Mouse (Mus musculus): ENCODE measurements at regions not wholly inside any gene's neighbourhood (a gene's known extent, or its start where the extent isn't known, plus 50 kb on each side); places are given as distances from the start of the nearest gene placed in this dataset.

DNA sequence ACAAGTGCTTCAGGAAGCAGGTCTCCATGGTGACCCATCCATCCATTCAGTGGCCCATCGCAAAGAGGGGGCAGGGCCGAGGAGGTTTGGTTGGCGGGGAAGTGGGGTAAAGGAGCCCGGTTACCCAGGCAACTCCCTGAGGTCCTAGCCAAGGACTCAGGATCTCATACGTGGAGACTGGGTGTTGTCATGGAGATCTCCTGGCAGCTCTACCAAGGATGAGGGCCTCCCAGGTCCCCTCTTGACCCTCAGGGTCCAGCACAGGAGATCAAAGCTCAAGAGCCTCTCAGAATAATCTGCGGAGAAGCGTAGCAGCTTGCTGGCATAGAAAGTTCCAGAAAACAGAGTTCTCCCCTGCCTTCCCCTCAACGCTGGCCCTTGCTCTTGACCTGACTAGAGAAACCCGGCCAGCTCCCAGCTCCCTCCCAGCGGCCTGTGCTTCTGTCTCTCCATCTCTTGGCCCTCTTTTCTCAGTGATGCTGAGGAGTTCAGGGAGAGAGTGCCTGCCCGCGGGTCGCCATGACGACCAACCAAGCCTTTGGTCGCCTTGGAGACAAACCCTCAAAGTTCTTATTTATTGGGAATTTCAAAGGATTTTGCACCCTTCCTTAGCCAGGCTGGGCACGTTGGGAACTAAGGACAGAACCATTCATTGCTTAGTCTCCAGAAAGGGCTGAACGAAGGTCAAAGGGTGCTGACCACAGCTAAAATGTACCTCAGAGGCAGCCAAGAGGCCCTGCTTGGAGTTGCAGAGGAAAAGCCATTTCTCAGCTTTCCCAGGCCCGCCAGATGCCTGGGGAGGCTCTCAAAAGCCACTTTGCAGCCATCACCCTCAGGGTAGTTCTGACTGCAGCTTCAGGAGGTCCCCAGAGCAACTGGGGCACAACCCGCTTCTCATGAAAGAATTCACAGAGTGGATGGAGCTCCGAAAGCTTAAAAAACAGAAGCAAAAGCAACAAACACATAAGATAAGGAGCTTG lies 60.0 kb downstream of the Ubiad1 start:
- 0 out of 2 replicates have a peak, but pooled peaks cover 3% of the 10 kb centered on the region for H3K9me3 ChIP-seq
- H3K4me2 ChIP-seq = peak overlapping the region; percentile 29
- H3K27me3 ChIP-seq = 0 out of 2 replicates have a peak, but pooled peaks cover 8% of the 10 kb centered on the region
- H3K36me3 ChIP-seq (replicated peaks) = no peaks in the 10 kb centered on the region
- H3K9ac ChIP-seq = no peak overlapping the region
- peak; percentile 93 for ATAC-seq (ENCODE audit: low FRiP score)
- no peak overlapping the region for H3K4me3 ChIP-seq (replicated peaks)
- peaks cover 45% of the 10 kb centered on the region for H3K4me1 ChIP-seq
- peak overlapping the region; percentile 86 for H3K27ac ChIP-seq
- 10% methylated on average over 20 of the region's 20 CpGs for WGBS

DNA sequence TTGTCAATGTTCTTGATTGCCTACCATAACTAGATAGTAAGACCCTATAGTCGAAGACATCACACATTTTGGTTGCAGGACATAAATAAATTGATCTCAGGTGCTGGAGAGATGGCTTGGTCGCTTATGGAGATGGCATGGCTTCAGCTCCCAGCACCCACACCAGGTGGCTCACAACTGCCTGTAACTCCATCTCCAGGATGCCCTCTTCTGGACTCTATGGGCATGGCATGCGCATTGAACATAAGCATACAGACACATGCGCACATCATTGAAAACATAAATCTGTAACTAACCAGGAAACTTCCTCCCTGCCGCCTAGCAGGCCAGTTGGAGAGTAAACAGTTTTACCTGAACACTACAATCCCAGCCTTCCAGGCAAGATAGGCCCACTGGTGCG lies 64.0 kb downstream of the Ubiad1 start:
- H3K27me3 ChIP-seq = no peaks in the 10 kb centered on the region
- H3K9me3 ChIP-seq = no peaks in the 10 kb centered on the region
- H3K4me2 ChIP-seq = no peak overlapping the region
- no peak overlapping the region for H3K27ac ChIP-seq
- H3K4me1 ChIP-seq = peaks cover 53% of the 10 kb centered on the region
- H3K4me3 ChIP-seq (replicated peaks) = no peak overlapping the region
- no peak for ATAC-seq (ENCODE audit: low FRiP score)
- 90% methylated on average over 6 of the region's 6 CpGs for WGBS
- no peaks in the 10 kb centered on the region for H3K36me3 ChIP-seq (replicated peaks)
- no peak overlapping the region for H3K9ac ChIP-seq

DNA sequence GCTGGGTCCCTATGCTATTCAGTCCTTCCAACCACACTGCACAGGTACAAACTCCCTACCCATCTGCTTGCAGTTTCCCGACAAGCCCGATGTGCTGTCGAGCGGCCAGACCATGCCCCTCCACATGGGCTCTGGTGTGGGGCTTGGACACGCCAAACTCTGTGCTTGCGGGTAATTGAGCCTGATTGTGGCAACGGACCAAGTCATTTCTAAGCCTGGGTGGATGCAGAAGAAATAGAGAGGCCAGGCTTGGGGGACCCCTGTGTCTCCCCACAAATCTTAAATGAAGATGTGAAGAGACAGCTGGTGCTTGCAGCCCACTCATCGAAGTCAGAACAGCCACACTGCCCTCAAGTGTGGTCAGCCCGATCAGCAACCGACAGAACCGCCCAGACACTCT lies 66.1 kb downstream of the Ubiad1 start:
- no peaks in the 10 kb centered on the region for H3K27me3 ChIP-seq
- H3K27ac ChIP-seq = no peak overlapping the region
- ATAC-seq (ENCODE audit: low FRiP score) = no peak
- WGBS = 78% methylated on average over 11 of the region's 11 CpGs
- peaks cover 32% of the 10 kb centered on the region for H3K4me1 ChIP-seq
- no peak overlapping the region for H3K9ac ChIP-seq
- no peaks in the 10 kb centered on the region for H3K9me3 ChIP-seq
- H3K4me3 ChIP-seq (replicated peaks) = no peak overlapping the region
- no peaks in the 10 kb centered on the region for H3K36me3 ChIP-seq (replicated peaks)
- no peak overlapping the region for H3K4me2 ChIP-seq

DNA sequence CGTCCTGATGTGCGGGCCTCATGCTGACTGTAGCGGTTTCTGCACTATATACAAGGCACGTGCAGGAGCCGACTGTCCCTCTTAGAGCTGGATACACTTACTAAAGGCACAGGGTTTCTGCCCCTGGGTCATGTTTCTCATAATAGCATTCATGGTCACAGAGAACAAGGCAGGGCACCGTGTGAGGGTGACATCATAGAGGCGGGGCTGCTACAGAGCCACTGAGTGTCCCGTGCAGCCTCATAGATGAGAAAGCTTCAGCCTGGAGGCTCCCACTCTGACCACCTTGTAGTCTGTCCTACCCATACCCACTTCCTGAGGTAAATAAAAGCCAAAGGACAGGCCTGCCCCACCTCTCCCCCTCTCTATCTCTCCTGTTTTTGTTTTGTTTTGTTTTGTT lies 67.2 kb downstream of the Ubiad1 start:
- Histone ChIP-seq H3K4me3 (replicated peaks) (no peak overlapping the region), H3K36me3 (replicated peaks) (no peaks in the 10 kb centered on the region), H3K9me3 (no peaks in the 10 kb centered on the region), H3K9ac (no peak overlapping the region), H3K27ac (no peak overlapping the region), H3K27me3 (no peaks in the 10 kb centered on the region), H3K4me1 (peaks cover 27% of the 10 kb centered on the region), H3K4me2 (no peak overlapping the region)
- WGBS = 32% methylated on average over 8 of the region's 8 CpGs
- peak; percentile 30; the same call in 1 of the 2 replicates for ATAC-seq (ENCODE audit: low FRiP score)

DNA sequence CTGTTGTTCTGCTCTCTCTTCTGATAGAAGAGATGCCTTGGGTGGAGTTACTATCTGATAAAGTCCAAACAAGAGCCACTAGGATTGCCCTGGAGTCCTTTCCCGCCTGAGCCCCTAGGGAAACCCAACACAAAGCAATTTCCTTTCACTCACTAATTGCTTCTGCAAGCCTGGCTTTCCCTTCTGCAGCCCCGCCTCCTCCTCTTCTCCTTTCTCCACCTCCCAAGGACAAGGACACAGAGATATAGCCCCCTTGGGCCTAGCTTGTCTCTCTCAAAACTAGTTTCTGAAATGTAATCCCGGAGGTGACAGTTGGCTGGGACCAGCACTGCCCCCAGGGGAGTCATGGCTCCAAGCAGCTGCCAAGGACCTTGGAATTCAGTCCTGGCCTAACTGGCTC lies 68.1 kb downstream of the Ubiad1 start:
- 0 out of 2 replicates have a peak overlapping the region, but pooled peaks have one; percentile 15 for H3K27ac ChIP-seq
- no peak overlapping the region for H3K4me2 ChIP-seq
- peak; percentile 25; the same call in 1 of the 2 replicates for ATAC-seq (ENCODE audit: low FRiP score)
- 14% methylated on average over 3 of the region's 3 CpGs for WGBS
- no peaks in the 10 kb centered on the region for H3K27me3 ChIP-seq
- H3K9ac ChIP-seq = no peak overlapping the region
- no peak overlapping the region for H3K4me3 ChIP-seq (replicated peaks)
- H3K9me3 ChIP-seq = no peaks in the 10 kb centered on the region
- H3K4me1 ChIP-seq = peaks cover 27% of the 10 kb centered on the region
- no peaks in the 10 kb centered on the region for H3K36me3 ChIP-seq (replicated peaks)

DNA sequence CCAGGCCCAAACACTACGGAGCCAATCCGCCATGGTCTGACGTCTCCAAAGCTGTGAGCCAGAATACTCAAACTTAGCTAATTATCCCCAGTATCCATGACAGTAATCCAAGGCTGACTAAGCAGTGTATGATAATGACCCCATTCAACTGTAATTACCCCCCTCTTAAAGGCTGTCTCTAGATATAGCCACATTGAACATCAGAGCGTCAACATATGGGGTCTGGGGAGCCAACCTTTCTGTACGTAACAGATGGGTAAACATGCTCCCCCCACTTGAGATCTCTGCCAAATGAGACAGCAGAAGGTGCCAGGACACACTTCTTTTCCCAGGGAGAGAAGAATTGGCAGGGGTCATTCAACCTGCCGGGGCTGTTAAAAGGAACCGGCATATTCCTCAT lies 73.1 kb downstream of the Ubiad1 start:
- no peak overlapping the region for H3K4me2 ChIP-seq
- WGBS = 74% methylated on average over 7 of the region's 7 CpGs
- ATAC-seq (ENCODE audit: low FRiP score) = peak; percentile 37; the same call in 1 of the 2 replicates
- H3K9me3 ChIP-seq = 0 out of 2 replicates have a peak, but pooled peaks cover 9% of the 10 kb centered on the region
- no peaks in the 10 kb centered on the region for H3K27me3 ChIP-seq
- H3K27ac ChIP-seq = no peak overlapping the region
- H3K4me1 ChIP-seq = peaks cover 7% of the 10 kb centered on the region
- H3K4me3 ChIP-seq (replicated peaks) = no peak overlapping the region
- H3K36me3 ChIP-seq (replicated peaks) = no peaks in the 10 kb centered on the region
- H3K9ac ChIP-seq = no peak overlapping the region

DNA sequence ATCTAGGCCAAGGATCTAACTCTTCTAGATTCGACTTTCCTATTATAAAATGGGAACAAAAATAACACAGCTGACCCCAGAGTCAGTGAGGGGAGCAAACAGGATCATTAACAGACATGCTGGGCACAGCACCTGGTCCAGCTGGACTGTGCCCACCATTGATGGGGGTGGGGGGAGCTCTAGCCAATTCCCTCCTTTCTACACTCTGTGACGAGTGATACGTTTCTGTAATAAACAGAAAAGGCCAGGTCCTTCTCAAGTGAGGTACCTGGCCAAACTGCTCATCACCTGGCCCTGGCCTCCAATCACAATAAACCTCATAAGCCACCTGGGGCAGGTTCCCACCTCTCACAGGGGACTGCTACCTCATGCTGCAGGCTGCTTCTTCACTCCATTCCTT lies 76.9 kb downstream of the Ubiad1 start:
- Histone ChIP-seq H3K9ac (no peak overlapping the region), H3K27ac (no peak overlapping the region), H3K27me3 (no peaks in the 10 kb centered on the region), H3K4me1 (no peaks in the 10 kb centered on the region), H3K36me3 (replicated peaks) (no peaks in the 10 kb centered on the region), H3K4me3 (replicated peaks) (no peak overlapping the region), H3K9me3 (0 out of 2 replicates have a peak, but pooled peaks cover 9% of the 10 kb centered on the region), H3K4me2 (no peak overlapping the region)
- WGBS = 86% methylated on average over 3 of the region's 3 CpGs
- no peak for ATAC-seq (ENCODE audit: low FRiP score)

DNA sequence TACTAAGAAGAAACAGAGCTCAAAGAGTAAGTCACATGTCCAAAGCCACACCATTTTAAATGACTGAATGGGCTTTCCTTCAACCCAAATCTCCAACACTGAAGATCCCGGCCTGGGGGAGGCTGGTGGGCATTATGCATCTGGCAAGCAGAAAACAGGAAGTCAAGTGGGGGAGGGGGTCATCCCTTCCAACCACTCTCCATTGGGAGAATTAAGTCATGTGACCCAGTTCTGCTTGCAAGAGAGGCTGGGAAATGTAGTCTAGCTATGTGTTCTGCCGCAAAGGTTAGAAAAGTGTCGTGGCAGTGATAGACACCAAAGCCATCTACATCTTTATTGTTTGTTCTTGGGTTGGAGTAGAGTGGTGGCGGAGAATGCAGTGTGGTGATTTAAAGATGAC lies 78.0 kb upstream of the Disp3 start:
- 0 out of 2 replicates have a peak, but pooled peaks have one; percentile 27 for ATAC-seq (ENCODE audit: low FRiP score)
- no peaks in the 10 kb centered on the region for H3K27me3 ChIP-seq
- 60% methylated on average over 4 of the region's 4 CpGs for WGBS
- H3K4me2 ChIP-seq = no peak overlapping the region
- no peaks in the 10 kb centered on the region for H3K36me3 ChIP-seq (replicated peaks)
- no peak overlapping the region for H3K4me3 ChIP-seq (replicated peaks)
- no peak overlapping the region for H3K27ac ChIP-seq
- no peak overlapping the region for H3K9ac ChIP-seq
- 0 out of 2 replicates have a peak, but pooled peaks cover 9% of the 10 kb centered on the region for H3K9me3 ChIP-seq
- H3K4me1 ChIP-seq = no peaks in the 10 kb centered on the region

DNA sequence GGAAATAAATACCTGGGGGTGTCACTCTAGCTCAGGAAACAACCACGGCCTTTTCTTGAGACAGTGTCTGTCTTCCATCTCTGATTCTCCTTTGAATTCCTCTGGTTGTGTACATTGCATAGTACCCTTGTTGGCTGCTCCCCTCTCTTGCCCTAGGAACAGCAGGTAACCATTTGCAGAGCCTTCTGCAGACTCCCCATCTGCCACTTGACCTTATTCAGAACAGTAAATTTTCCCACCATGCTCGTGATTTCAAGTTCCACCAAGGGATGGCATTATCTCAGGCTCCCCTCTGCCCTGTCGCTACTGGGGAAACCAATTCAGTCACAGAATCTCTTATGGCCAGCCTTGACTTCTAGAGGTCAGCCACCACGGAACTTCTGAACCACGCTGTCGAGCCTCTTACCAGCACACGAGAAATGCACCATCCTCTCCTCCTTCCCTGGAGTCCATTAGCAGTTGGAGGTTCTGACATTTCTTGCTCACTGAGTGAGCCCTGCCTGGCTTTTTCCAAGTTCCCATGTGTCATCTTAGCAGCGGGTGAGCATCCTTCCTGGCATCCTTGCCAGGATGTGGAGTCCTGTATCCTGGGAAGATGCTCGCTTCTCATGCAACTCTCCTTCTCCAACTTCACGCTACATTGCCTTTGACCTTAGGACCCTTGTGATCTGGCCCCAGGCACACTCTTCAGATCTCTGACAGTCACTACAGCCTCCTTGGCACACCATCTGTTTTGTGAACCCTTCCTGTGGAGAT lies 75.8 kb upstream of the Disp3 start:
- H3K9me3 ChIP-seq = no peaks in the 10 kb centered on the region
- 86% methylated on average over 10 of the region's 10 CpGs for WGBS
- H3K9ac ChIP-seq = no peak overlapping the region
- H3K27me3 ChIP-seq = 0 out of 2 replicates have a peak, but pooled peaks cover 3% of the 10 kb centered on the region
- no peak overlapping the region for H3K4me2 ChIP-seq
- no peaks in the 10 kb centered on the region for H3K4me1 ChIP-seq
- no peak for ATAC-seq (ENCODE audit: low FRiP score)
- no peaks in the 10 kb centered on the region for H3K36me3 ChIP-seq (replicated peaks)
- no peak overlapping the region for H3K4me3 ChIP-seq (replicated peaks)
- no peak overlapping the region for H3K27ac ChIP-seq

DNA sequence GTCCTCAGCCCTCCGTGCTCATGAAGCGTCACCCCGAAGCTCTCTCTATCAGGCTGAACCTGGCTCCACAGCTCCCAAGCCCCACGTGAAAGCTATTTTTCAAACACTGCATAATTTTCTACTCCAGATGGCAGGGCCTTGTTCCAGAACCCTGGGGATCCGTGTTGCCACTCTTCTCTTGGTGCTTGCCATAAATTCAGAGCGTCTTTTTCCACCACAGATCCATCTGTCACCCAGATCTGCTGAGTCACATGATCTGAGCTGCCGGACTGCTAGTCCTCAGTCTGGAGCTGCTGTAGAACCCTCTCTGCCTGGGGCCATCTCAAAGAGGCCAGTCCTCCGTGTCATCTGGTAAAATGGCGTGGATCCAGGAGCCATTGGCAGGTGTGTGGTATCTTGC lies 73.2 kb upstream of the Disp3 start:
- WGBS = 82% methylated on average over 9 of the region's 9 CpGs
- no peak for ATAC-seq (ENCODE audit: low FRiP score)
- Histone ChIP-seq H3K9me3 (no peaks in the 10 kb centered on the region), H3K9ac (no peak overlapping the region), H3K4me3 (replicated peaks) (no peak overlapping the region), H3K27me3 (0 out of 2 replicates have a peak, but pooled peaks cover 3% of the 10 kb centered on the region), H3K4me2 (no peak overlapping the region), H3K4me1 (peaks cover 6% of the 10 kb centered on the region), H3K36me3 (replicated peaks) (no peaks in the 10 kb centered on the region), H3K27ac (no peak overlapping the region)

DNA sequence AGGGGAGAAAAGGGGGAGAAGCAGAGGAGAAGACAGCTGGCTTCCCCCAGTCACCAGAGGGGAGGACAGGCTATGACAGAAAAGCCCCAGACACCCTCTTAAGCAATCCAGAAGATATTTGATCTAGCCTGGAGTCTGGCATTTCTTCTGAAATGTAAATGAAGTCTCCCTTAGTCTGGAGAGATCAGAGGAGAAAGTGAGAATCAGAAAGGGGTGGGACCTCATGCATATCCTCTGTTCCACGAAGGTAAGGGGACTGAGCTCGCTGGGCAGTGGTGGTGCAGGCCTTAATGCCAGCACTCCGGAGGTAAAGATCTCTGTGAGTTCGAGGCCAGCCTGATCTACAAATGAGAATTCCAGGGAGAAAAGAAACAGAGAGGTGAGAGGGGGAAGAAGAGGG lies 70.6 kb upstream of the Disp3 start:
- Histone ChIP-seq H3K9me3 (no peaks in the 10 kb centered on the region), H3K9ac (no peak overlapping the region), H3K4me2 (no peak overlapping the region), H3K27me3 (0 out of 2 replicates have a peak, but pooled peaks cover 3% of the 10 kb centered on the region), H3K27ac (no peak overlapping the region), H3K36me3 (replicated peaks) (no peaks in the 10 kb centered on the region), H3K4me3 (replicated peaks) (no peak overlapping the region), H3K4me1 (peaks cover 6% of the 10 kb centered on the region)
- ATAC-seq (ENCODE audit: low FRiP score) = no peak
- WGBS = 60% methylated on average over 4 of the region's 4 CpGs

DNA sequence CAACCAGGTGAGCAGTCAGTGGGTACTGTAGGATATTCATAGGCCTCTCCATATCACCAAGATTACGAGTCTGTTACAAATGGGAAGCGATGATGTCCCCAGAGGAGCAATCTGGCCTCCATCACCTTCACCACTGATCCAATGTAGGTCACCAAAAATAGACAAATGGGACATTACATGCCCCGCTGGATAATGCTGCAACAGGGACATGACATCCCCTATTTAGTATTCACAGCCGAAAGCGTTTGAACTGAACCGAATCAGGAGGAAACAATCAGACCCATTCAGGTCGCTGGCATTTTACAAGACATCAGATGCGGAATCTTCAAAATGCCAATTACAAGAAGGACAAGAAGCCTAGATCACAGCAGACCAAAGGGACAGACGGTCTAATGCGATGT lies 69.5 kb upstream of the Disp3 start:
- peaks cover 6% of the 10 kb centered on the region for H3K4me1 ChIP-seq
- no peak overlapping the region for H3K9ac ChIP-seq
- peaks cover 6% of the 10 kb centered on the region; the same call in 1 of the 2 replicates for H3K9me3 ChIP-seq
- ATAC-seq (ENCODE audit: low FRiP score) = no peak
- H3K4me2 ChIP-seq = no peak overlapping the region
- WGBS = 63% methylated on average over 10 of the region's 10 CpGs
- 0 out of 2 replicates have a peak, but pooled peaks cover 3% of the 10 kb centered on the region for H3K27me3 ChIP-seq
- no peaks in the 10 kb centered on the region for H3K36me3 ChIP-seq (replicated peaks)
- no peak overlapping the region for H3K27ac ChIP-seq
- no peak overlapping the region for H3K4me3 ChIP-seq (replicated peaks)
